Mouse (Mus musculus): ENCODE measurements at regions not wholly inside any gene's neighbourhood (a gene's known extent, or its start where the extent isn't known, plus 50 kb on each side); places are given as distances from the start of the nearest gene placed in this dataset.

DNA sequence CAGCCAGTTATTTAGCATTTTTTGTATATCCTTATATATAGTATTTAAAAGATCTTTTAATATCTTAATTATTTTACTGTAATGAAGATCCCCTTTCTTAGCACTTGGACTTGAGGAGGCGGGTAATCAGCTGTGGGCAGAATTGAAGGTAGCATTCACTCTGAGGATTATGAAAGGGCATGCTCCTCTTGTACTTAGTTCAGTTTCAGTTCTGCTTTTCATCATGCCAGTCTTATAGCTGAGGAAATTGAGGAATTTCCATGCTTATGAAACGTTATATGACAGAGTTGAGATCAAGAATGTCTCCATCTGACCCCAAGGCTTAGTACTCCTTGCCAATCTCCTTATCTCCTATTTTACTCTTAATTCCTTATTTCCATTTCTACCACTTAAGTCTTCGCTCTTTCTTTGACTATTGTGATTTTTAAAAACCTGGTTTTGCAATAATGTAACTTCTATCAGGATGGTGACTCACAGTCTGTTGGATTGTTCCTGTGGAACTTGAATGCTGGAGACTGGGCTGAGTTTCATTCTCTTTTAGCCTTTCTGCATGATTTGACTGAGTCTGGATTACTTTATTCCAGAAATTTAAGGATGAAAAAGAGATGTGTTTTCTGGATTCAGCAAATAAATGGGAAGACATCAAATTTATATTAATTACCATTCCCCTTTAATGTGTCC, 133.6 kb downstream of the Papss1 start:
- ATAC-seq = no peak
- no peak overlapping the region for H3K27ac ChIP-seq
- no peaks in the 10 kb centered on the region for H3K36me3 ChIP-seq
- H3K9ac ChIP-seq = no peak overlapping the region
- no peaks in the 10 kb centered on the region for H3K27me3 ChIP-seq (replicated peaks)
- no peak overlapping the region for H3K4me3 ChIP-seq
- WGBS (ENCODE audit: insufficient replicate concordance) = 53% methylated on average over 3 of the region's 3 CpGs
- H3K4me1 ChIP-seq = no peaks in the 10 kb centered on the region
- H3K4me2 ChIP-seq = no peak overlapping the region
- no peaks in the 10 kb centered on the region for H3K9me3 ChIP-seq (replicated peaks)

DNA sequence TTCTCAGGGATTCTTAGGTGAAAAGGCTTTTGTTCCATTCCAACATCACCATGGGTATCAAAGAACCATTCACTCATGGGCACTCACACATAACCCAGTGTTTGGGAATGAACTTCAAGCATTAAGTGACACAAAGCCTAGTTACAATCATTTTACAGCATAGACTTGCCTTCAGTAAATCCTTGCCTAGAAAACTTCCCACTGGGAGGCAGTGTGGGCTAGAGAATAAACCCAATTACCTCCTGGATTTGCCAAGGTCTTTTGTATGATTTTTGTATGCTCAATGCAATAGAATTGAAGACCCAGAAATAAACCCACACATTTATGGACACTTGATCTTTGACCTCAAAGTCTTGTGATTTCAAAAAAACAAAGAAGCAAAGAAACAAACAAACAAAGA, 138.6 kb downstream of the Papss1 start:
- Histone ChIP-seq H3K27ac (no peak overlapping the region), H3K4me2 (no peak overlapping the region), H3K4me1 (no peaks in the 10 kb centered on the region), H3K36me3 (no peaks in the 10 kb centered on the region), H3K4me3 (no peak overlapping the region), H3K9me3 (replicated peaks) (no peaks in the 10 kb centered on the region), H3K27me3 (replicated peaks) (no peaks in the 10 kb centered on the region), H3K9ac (no peak overlapping the region)
- no peak for ATAC-seq

DNA sequence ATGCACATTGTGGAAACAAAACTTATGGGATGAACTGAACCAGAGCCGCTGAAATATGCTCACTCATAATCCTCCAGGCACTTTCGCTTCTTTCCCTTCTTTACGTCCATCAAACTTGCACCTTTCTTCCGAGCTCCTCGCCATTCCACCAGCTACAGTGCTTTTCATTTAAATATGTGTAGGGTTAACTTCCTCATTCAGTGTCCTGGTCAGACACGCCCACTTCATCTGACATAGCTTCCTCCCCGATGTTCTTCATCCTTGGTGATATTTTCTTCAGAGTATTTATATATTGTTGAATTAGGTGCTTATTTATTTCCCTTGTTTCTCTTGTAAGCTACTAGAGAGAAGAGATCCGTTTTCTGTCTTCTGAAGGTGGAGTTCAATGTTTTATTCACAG, 149.0 kb downstream of the Papss1 start:
- 62% methylated on average over 8 of the region's 8 CpGs for WGBS (ENCODE audit: insufficient replicate concordance)
- Histone ChIP-seq H3K27ac (no peak overlapping the region), H3K4me2 (no peak overlapping the region), H3K9me3 (replicated peaks) (0 out of 2 replicates have a peak, but pooled peaks cover 3% of the 10 kb centered on the region), H3K27me3 (replicated peaks) (no peaks in the 10 kb centered on the region), H3K4me1 (no peaks in the 10 kb centered on the region), H3K4me3 (no peak overlapping the region), H3K9ac (no peak overlapping the region), H3K36me3 (no peaks in the 10 kb centered on the region)
- ATAC-seq = no peak

DNA sequence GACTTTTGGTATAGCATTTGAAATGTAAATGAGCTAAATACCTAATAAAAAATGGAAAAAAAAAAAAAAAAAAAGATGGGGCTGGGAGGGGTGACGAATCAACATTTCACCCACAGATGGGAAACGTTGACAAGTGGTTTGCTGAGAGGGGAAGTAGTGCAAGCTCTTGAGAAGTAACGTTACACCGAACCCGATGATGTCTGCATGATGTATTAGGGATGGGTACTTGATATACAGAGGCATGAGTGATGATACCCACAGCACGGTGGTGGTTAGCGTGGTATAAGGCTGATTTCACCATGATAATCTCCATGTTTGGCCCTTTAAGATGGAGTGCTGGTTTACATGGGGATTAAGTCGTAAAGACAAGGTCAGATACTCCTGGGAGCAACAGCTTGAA, 154.2 kb downstream of the Papss1 start:
- Histone ChIP-seq H3K4me2 (no peak overlapping the region), H3K9me3 (replicated peaks) (0 out of 2 replicates have a peak, but pooled peaks cover 3% of the 10 kb centered on the region), H3K27me3 (replicated peaks) (no peaks in the 10 kb centered on the region), H3K9ac (no peak overlapping the region), H3K4me1 (no peaks in the 10 kb centered on the region), H3K36me3 (no peaks in the 10 kb centered on the region), H3K4me3 (no peak overlapping the region), H3K27ac (no peak overlapping the region)
- no peak for ATAC-seq
- WGBS (ENCODE audit: insufficient replicate concordance) = 66% methylated on average over 8 of the region's 8 CpGs

- H3K4me3 ChIP-seq = no peak overlapping the region
- 59% methylated on average over 3 of the region's 3 CpGs for whole genome bisulfite sequencing (ENCODE audit: insufficient replicate concordance)
- ATAC-seq = peak; percentile 100
- H3K4me1 ChIP-seq = 0 out of 2 replicates have a peak, but pooled peaks cover 6% of the 10 kb centered on the region
- no peaks in the 10 kb centered on the region for H3K36me3 ChIP-seq
- H3K27ac ChIP-seq = no peak overlapping the region
- H3K27me3 ChIP-seq (replicated peaks) = no peaks in the 10 kb centered on the region
- H3K9ac ChIP-seq = no peak overlapping the region
- H3K9me3 ChIP-seq (replicated peaks) = no peaks in the 10 kb centered on the region
- peak overlapping the region; percentile 32 for H3K4me2 ChIP-seq
Observed at GRCm38 (mm10) chr3:131728618-131729017, 164.1 kb downstream of the Papss1 start.

- WGBS (ENCODE audit: insufficient replicate concordance) = 64% methylated on average over 6 of the region's 6 CpGs
- H3K4me3 ChIP-seq = no peak overlapping the region
- no peak for ATAC-seq
Observed at GRCm38 (mm10) chr3:131734226-131734625, 169.7 kb downstream of the Papss1 start.

DNA sequence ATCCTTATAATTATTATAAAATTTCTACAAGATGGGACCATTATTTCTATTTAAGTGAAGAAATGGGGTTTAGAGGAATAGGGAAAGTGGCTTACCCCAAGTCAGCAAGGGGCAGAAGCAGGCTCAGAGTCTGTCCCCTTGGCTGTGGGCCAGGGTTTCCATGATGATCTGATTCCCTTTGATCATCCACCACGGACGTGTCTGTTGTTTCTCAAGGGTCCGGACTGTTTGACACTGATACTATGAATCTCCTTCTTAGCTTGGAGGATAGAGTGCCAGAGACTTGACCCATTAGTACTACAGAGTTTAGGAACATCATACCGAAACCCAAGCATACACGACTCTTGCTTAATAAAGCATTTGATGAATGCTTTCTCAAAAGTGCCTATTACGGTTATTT, 172.9 kb downstream of the Papss1 start:
- no peak overlapping the region for H3K4me2 ChIP-seq
- no peaks in the 10 kb centered on the region for H3K27me3 ChIP-seq (replicated peaks)
- H3K27ac ChIP-seq = no peak overlapping the region
- H3K36me3 ChIP-seq = no peaks in the 10 kb centered on the region
- no peak overlapping the region for H3K9ac ChIP-seq
- ATAC-seq = no peak
- H3K9me3 ChIP-seq (replicated peaks) = no peaks in the 10 kb centered on the region
- 64% methylated on average over 6 of the region's 6 CpGs for WGBS (ENCODE audit: insufficient replicate concordance)
- H3K4me3 ChIP-seq = no peak overlapping the region
- H3K4me1 ChIP-seq = no peaks in the 10 kb centered on the region

More at GRCm38 (mm10) chr3:131734226-131734625, 169.7 kb downstream of the Papss1 start:
- 0 out of 2 replicates have a peak, but pooled peaks cover 1% of the 10 kb centered on the region for H3K4me1 ChIP-seq
- no peak overlapping the region for H3K4me2 ChIP-seq
- H3K27ac ChIP-seq = no peak overlapping the region
- H3K9me3 ChIP-seq (replicated peaks) = no peaks in the 10 kb centered on the region
- no peaks in the 10 kb centered on the region for H3K27me3 ChIP-seq (replicated peaks)
- no peaks in the 10 kb centered on the region for H3K36me3 ChIP-seq
- H3K9ac ChIP-seq = no peak overlapping the region

- H3K4me1 ChIP-seq = no peaks in the 10 kb centered on the region
- ATAC-seq = no peak
- no peak overlapping the region for H3K27ac ChIP-seq
- H3K4me2 ChIP-seq = no peak overlapping the region
- H3K9me3 ChIP-seq (replicated peaks) = no peaks in the 10 kb centered on the region
- H3K9ac ChIP-seq = no peak overlapping the region
- H3K27me3 ChIP-seq (replicated peaks) = no peaks in the 10 kb centered on the region
- 72% methylated on average over 17 of the region's 17 CpGs for WGBS (ENCODE audit: insufficient replicate concordance)
- H3K36me3 ChIP-seq = no peaks in the 10 kb centered on the region
- no peak overlapping the region for H3K4me3 ChIP-seq
Observed at GRCm38 (mm10) chr3:131737953-131738598, 173.5 kb downstream of the Papss1 start.

DNA sequence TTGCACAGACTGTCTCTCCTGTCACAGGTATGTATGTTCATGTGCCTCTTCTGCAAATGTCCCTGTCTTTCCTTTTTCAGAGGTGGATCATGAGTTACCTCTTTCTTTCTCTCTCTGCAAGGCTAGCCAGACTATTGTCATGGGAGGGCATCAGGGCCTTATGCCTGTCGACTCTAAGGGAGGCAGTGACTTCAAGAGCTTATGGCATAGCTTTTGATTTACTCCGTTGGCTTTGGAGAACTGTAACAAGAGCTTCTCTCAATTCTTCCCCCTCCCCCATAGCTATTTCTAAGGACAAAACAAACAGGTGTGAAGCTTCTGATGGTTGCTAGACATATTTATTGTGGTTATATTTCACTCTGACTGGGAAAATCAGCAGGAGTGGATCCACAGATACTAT, 191.0 kb downstream of the Papss1 start:
- Histone ChIP-seq H3K4me1 (no peaks in the 10 kb centered on the region), H3K4me3 (no peak overlapping the region), H3K27me3 (replicated peaks) (no peaks in the 10 kb centered on the region), H3K9me3 (replicated peaks) (peaks cover 9% of the 10 kb centered on the region; the same call in 1 of the 2 replicates), H3K27ac (no peak overlapping the region), H3K9ac (no peak overlapping the region), H3K4me2 (no peak overlapping the region), H3K36me3 (no peaks in the 10 kb centered on the region)
- no peak for ATAC-seq
- WGBS (ENCODE audit: insufficient replicate concordance) = 51% methylated on average over 2 of the region's 2 CpGs

GRCm38 (mm10) chr3:131756126-131756525, 191.6 kb downstream of the Papss1 start:
- no peaks in the 10 kb centered on the region for H3K36me3 ChIP-seq
- H3K27ac ChIP-seq = no peak overlapping the region
- no peak overlapping the region for H3K4me3 ChIP-seq
- no peaks in the 10 kb centered on the region for H3K4me1 ChIP-seq
- ATAC-seq = no peak
- 59% methylated on average over 5 of the region's 5 CpGs for WGBS (ENCODE audit: insufficient replicate concordance)
- no peak overlapping the region for H3K4me2 ChIP-seq
- peaks cover 9% of the 10 kb centered on the region; the same call in 1 of the 2 replicates for H3K9me3 ChIP-seq (replicated peaks)
- H3K9ac ChIP-seq = no peak overlapping the region
- no peaks in the 10 kb centered on the region for H3K27me3 ChIP-seq (replicated peaks)

DNA sequence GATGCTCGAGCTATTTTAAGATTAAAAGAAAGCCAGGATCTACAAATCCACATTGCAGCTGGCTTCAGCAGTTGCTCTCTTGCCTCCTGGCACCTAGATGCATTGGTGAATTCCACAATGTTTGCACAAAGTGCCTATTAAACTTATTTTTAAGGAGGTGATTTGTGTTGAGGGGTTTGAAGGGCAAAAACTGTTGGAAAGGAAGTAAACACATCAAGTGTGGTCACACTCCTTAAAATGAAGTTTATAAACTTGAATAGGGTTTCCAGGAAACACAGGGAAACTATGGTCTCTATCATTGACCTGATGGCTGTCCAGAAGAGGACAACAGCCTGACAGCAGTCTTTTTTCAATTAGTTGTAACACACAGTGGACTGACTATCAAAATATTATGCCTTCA, 205.4 kb downstream of the Papss1 start:
- H3K9ac ChIP-seq = no peak overlapping the region
- no peak overlapping the region for H3K4me3 ChIP-seq
- H3K4me2 ChIP-seq = no peak overlapping the region
- no peak for ATAC-seq
- 47% methylated on average over 1 of the region's 1 CpGs for WGBS (ENCODE audit: insufficient replicate concordance)
- H3K9me3 ChIP-seq (replicated peaks) = no peaks in the 10 kb centered on the region
- H3K27me3 ChIP-seq (replicated peaks) = no peaks in the 10 kb centered on the region
- H3K36me3 ChIP-seq = no peaks in the 10 kb centered on the region
- no peak overlapping the region for H3K27ac ChIP-seq
- H3K4me1 ChIP-seq = no peaks in the 10 kb centered on the region

GRCm38 (mm10) chr3:131770486-131770885, 205.9 kb downstream of the Papss1 start:
- WGBS (ENCODE audit: insufficient replicate concordance) = 67% methylated on average over 1 of the region's 1 CpGs
- no peak for ATAC-seq

More at GRCm38 (mm10) chr3:131770486-131770885, 205.9 kb downstream of the Papss1 start:
- no peaks in the 10 kb centered on the region for H3K9me3 ChIP-seq (replicated peaks)
- H3K4me2 ChIP-seq = no peak overlapping the region
- no peaks in the 10 kb centered on the region for H3K36me3 ChIP-seq
- H3K4me1 ChIP-seq = no peaks in the 10 kb centered on the region
- no peak overlapping the region for H3K9ac ChIP-seq
- no peak overlapping the region for H3K27ac ChIP-seq
- no peaks in the 10 kb centered on the region for H3K27me3 ChIP-seq (replicated peaks)
- no peak overlapping the region for H3K4me3 ChIP-seq
